Mouse (Mus musculus) heart, postnatal 36 days (tissue): Measurements from ENCODE around the gene Syt1. TPM values are rescaled to one million over a fixed set of nuclear protein-coding genes. Genes with fewer than 3 reads are reported as not detected.

ENCODE experiments used
- DNase-seq, 2 experiments: peaks; one replicate each; pipeline ENCODE4 v3.0.0; 2021 to 2022
- intact Hi-C: fragments of 180-260 bp; cut with DNase I; formaldehyde crosslinking; loops from one replicate; pipeline ENCODE4 v1.15.1; 2025
- total RNA-seq, 2 experiments: library from RNA; stranded (reverse); gene quantifications; 2 replicates each; pipeline ENCODE4 v1.2.3; 2021

Syt1 gene
- total RNA-seq, 2 experiments from 2014 or later: 0.11 TPM; not detected in 1

DNA sequence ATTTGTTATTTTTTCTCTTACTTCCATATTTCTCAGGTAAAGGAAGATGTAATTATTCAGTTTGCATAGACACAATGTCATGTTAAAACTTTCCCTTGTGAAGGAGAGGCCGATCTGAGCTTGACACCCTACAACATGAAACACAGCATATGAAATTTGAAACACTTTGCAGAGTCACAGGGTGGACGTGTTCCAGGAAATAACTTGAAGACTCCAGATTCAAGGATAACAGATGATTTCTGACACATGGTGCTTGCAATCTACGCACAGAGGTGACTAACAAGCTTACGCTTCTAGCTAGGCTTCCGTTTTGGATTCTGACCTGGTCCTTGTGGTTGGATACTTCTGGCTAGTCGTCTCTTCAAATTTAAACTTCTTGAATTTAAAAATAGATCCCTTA lies 239.7 kb downstream of the Syt1 start:
- intact Hi-C loops: no loop called here

DNA sequence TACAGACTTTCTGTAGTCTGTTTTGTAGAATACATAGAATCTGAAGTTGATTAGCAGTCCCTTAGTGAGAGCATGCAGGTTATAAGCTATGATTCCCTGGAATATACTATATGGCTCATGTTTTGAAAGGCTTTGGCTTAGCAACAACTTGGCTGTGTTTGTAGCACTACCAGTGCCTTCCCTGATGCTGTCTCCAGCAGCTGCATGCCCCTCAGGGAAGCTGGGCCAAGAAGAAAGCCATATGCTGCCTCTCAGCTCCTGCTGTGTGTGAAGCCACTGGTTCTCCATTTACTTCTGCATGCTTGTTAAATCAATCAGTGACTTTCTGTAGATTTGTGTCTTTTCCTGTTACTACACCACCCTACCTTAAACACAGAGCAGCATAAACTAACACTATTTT lies 245.2 kb downstream of the Syt1 start:
- no peak for DNase-seq
- intact Hi-C loops: no loop called here

More for the DNA sequence above, 239.7 kb downstream of the Syt1 start:
- no peak for DNase-seq

DNA sequence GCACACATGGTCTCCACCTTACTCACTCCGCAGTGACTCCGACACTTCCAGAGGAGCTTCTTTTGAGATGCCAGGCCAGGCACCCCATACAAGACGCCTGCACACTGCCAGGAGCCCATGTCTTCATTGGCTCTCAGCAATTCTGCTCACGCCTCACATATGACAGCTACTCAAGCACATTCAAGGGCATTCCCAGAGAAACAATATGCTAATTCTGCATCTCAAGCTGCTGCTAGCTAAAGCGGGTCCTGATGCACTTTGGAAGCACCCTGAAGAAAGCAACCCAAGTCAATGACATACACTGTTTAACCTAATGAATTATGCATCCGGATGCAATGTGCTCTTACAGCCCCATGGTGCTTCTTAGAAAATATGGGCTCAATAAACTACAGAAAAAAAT lies 247.1 kb downstream of the Syt1 start:
- intact Hi-C loops: no loop called here
- no peak for DNase-seq

GRCm38 (mm10) chr10:108753304-108753703 lies 257.5 kb downstream of the Syt1 start:
- no peak for DNase-seq
- intact Hi-C loops: no loop called here

DNA sequence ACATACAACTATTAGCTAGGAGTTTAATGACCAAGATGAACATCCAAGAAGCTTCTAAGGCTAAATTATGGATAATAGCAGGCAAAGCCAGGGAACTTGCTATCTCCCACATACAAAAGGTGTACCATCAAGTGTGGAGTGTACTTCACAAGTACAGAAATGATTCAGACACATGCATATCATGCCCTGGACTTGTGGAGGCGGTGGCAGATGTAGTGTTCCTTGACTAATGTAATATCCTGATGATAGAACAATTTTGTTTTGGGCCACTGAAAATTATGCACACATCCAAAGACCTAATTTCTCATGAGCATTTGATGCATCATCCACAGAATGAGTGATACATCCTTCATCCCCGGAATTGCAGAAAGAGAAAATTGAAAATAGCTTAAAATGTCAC lies 267.0 kb downstream of the Syt1 start:
- intact Hi-C loops: no loop called here
- DNase-seq: no peak

DNA sequence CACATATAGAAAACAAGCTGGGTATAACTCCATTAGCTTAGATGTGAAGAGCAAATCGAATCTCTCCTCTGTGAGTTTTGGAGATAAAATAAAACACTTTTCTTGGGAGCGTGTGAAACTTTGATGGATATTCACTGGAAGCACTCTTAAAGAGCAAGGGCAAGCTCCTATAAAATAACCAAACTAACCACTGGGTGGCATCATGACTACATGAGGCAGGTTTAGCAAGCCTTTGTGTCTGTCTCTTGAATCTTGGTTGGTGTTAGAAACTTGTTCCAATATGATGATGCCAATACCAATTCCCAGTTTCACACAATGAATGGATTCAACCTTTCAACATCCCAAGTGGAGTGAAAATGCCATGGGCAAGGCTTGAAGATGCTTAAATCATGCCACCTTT lies 276.8 kb downstream of the Syt1 start:
- intact Hi-C loops: loop anchor here (2.0 to 10.0 kb wide), 2 partner anchors 763 to 931 kb away; no protein-coding TSS in a partner anchor

DNA sequence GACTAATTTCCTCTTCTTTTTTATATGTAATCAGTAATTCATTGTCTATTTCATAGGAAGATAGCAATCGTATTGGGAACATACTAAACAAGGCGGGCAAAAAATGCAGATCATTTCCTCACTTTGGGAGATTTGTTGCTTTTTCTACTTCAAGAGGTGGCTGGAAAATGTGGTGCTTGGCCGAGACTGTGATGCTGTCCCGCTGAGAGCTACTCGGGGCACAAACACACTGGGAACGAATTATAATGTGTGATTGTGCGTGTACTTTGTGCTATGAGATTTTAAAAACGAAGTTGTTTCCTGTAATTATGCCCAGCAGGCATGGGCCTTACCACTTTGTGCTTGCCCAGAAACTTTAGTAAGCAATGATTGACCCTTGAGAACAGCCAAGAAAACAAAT lies 281.8 kb downstream of the Syt1 start:
- DNase-seq: no peak
- intact Hi-C loops: no loop called here

More for the DNA sequence above, 276.8 kb downstream of the Syt1 start:
- DNase-seq: peak in 1 of 2 experiments; percentile 2

- intact Hi-C loops: no loop called here
- DNase-seq: no peak
Observed at GRCm38 (mm10) chr10:108726391-108726790, 284.4 kb downstream of the Syt1 start.

- intact Hi-C loops: no loop called here
- no peak for DNase-seq
Observed at GRCm38 (mm10) chr10:108724878-108725277, 285.9 kb downstream of the Syt1 start.

DNA sequence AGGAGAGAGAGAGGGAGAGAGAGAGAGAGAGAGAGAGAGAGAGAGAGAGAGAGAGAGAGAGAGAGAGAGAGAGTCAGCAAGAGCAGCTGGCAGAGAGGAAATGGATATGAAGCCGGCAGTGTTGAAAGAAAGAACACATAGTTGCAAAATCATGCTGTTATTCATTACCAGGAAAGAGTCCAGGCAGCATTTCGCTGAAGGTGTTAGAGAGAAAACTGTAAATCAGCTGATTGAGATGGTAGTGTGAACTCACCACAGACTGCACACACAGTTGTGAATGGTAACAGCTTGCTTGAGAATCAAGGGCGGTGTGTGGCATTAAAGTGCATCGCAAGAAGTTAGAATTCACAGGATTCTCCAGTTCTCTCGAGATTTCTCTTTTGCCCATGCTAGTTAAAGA lies 300.3 kb downstream of the Syt1 start:
- DNase-seq: no peak
- intact Hi-C loops: no loop called here

- intact Hi-C loops: no loop called here
- DNase-seq: no peak
Observed at GRCm38 (mm10) chr10:108705658-108706057, 305.1 kb downstream of the Syt1 start.

- no peak for DNase-seq
- intact Hi-C loops: no loop called here
Observed at GRCm38 (mm10) chr10:108701361-108702128, 309.2 kb downstream of the Syt1 start.

DNA sequence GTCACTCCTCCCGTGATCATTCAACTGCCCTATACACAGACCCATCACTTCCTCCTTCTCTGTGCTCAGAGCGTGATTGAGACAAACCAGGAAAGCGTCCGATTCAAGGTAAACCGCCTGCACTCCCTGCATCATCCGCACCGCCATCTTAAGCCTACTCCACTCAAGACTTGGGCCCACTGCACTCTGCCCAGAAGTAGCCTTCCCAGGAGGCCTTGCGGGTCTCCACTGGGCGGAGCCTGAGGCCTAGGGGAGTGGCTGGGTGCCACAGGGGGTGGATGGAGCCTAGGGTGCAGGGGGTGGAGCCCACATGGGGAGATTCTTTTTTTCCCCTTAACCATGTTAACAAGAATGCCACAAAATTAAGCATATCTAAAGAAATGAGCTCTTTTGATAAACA lies 310.8 kb downstream of the Syt1 start, which contains the start of gene Gm5136:
Gm5136 (minus strand) TSS at position 215 of the 400 bp plus-strand sequence.
- intact Hi-C loops: no loop called here
- no peak for DNase-seq

DNA sequence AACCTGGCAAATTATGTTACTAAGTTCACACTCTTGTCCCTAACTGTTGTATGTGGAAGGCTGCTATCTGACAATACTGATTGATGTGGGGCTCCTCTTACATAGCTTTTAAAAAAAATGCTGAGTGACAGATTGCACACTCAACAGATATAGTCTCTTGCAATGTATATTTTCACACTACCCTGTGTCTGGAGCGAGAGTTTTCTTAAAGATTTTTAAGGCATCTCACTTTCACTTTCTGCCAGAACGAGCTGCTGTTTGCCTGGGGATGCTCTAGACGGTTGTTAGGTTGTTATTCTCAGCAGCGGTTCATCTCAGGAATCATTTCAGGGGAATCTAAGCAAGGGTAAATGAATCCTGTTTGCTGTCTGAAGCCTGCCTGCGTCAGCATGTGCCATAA lies 313.7 kb downstream of the Syt1 start:
- DNase-seq: no peak
- intact Hi-C loops: no loop called here

- intact Hi-C loops: no loop called here
- DNase-seq: no peak
Observed at GRCm38 (mm10) chr10:108690954-108691353, 319.8 kb downstream of the Syt1 start.

DNA sequence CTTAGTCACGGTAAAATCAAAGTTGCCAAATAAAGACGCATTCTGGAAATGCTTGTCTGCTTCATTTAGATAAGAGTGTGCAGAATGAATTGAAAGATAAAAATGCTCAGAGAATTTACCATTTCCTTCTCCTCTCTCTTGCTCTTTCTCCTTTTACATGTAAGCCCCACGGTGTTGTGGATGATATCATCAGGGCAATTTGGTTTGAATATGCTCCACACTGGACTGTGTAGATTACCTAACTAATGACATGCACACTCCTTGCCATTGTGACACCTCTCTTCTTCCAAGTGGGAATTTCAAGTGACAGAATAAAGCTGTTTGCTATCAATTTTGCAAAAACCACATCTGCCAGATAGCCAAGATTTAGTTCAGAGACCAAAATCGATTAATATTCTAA lies 324.1 kb downstream of the Syt1 start:
- DNase-seq: no peak
- intact Hi-C loops: no loop called here

DNA sequence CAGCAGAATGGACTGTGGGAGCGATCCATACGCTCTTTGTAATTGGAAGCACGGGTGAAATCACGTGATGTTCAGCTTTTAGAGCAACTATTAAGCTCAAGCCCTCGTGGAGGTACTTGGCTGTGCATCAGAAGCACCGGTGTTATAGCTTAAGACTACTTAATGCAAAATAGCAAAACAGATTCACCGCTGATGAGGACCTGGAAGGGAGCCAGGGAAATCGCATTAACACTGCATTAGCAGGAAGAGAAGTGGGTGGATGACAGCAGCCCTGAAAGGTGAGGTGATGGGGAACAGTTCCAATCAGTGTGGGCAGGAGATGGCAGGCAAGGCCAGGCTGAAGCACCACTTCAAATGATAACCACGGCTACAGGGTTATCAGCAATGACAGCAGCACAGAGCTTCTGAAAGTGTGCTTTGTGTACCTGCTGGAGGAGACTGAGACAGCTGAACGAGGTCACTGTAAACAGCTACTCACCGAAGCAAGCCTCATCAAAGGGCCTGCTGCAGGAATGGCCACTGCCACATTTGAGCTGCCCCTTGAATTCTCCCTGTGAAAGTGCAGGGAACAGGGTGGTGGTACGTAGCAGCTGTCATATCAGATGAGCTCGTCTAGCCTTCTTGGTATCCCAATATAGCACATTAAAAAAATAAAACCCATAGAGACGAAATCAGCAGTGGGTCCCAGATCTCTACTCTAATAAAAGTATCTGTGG lies 330.9 kb downstream of the Syt1 start:
- intact Hi-C loops: no loop called here
- DNase-seq: no peak

- intact Hi-C loops: no loop called here
- no peak for DNase-seq
Observed at GRCm38 (mm10) chr10:108677053-108677452, 333.7 kb downstream of the Syt1 start.

- intact Hi-C loops: no loop called here
- DNase-seq: no peak
Observed at GRCm38 (mm10) chr10:108668944-108669343, 341.8 kb downstream of the Syt1 start.

- intact Hi-C loops: no loop called here
- DNase-seq: no peak
Observed at GRCm38 (mm10) chr10:108660295-108660694, 350.5 kb downstream of the Syt1 start.

GRCm38 (mm10) chr10:108658300-108658699 lies 352.5 kb downstream of the Syt1 start:
- intact Hi-C loops: no loop called here

GRCm38 (mm10) chr10:108657669-108658068 lies 353.1 kb downstream of the Syt1 start:
- no peak for DNase-seq
- intact Hi-C loops: no loop called here

More at GRCm38 (mm10) chr10:108658300-108658699, 352.5 kb downstream of the Syt1 start:
- no peak for DNase-seq
